Mouse (Mus musculus) bone marrow macrophage, adult 2 months (primary cell): ENCODE measurements around the gene Plcb2. TPM values are rescaled to one million over a fixed set of nuclear protein-coding genes. Genes with fewer than 3 reads are reported as not detected.
A peak's percentile ranks its signal among the peaks of the same experiment; 100 is the strongest.

Experiments
- H3K27ac ChIP-seq: 2 replicates; pipeline ENCODE4 v1.5.1; 2012; ENCODE audit warnings: low read depth, low read length; ENCODE audit not compliant: insufficient read depth
- H3K4me1 ChIP-seq: 2 replicates; pipeline ENCODE4 v1.6.1; 2012; ENCODE audit warnings: low read length; ENCODE audit not compliant: control insufficient read depth, insufficient read depth
- H3K4me3 ChIP-seq: 2 replicates; pipeline ENCODE4 v1.5.1; 2012; ENCODE audit warnings: mild to moderate bottlenecking, low read length, moderate library complexity; ENCODE audit not compliant: insufficient read depth
- CTCF ChIP-seq: IDR thresholded peaks from 2 replicates; pipeline ENCODE4 v1.5.1; 2012; ENCODE audit warnings: low read depth, mild to moderate bottlenecking, low read length, moderate library complexity
- POLR2A ChIP-seq: IDR thresholded peaks from 2 replicates; pipeline ENCODE4 v1.6.1; 2012; ENCODE audit warnings: mild to moderate bottlenecking, low read depth, low read length, borderline replicate concordance
- polyA plus RNA-seq: library from polyadenylated mRNA; stranded (reverse); fragments of >200 nt; gene quantifications from 2 replicates; pipeline ENCODE4 v1.2.4, GENCODE M21; 2012; ENCODE audit not compliant: missing spikeins, insufficient read depth, insufficient read length

Plcb2 gene
- polyA plus RNA-seq, 1 experiment: 53.8 TPM

GRCm38 (mm10) chr2:118751896-118752791, 23.9 kb upstream of the Plcb2 start:
- no peak overlapping the region for H3K4me3 ChIP-seq
- no peak overlapping the region for H3K27ac ChIP-seq
- H3K4me1 ChIP-seq: peaks cover 2% of the 10 kb centered on the region; the same call in 1 of the 2 replicates
- TF ChIP-seq CTCF (no peak), POLR2A (no peak)

DNA sequence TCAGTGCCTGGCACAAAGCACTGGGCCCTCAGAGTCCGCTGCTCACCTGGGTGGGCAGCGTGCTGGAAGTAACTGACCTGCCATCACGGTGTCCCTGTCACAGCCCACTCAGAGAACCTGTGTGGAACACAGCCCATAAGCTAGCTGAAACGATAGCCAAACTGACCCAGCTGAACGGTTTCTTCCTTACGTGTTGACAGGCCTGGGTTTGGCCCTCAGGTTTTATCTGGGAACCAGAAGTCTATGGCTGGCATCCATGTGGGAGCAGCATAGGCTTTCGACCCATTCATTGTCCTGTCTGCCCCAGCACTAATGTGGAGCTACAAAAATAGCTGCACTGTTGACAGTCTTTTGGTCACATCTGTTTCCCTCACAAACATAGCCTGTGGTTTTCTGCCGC, 22.2 kb upstream of the Plcb2 start:
- no peak overlapping the region for H3K4me3 ChIP-seq
- peaks cover 2% of the 10 kb centered on the region; the same call in 1 of the 2 replicates for H3K4me1 ChIP-seq
- no peak overlapping the region for H3K27ac ChIP-seq
- no peak for TF ChIP-seq POLR2A
- TF ChIP-seq CTCF: no peak

DNA sequence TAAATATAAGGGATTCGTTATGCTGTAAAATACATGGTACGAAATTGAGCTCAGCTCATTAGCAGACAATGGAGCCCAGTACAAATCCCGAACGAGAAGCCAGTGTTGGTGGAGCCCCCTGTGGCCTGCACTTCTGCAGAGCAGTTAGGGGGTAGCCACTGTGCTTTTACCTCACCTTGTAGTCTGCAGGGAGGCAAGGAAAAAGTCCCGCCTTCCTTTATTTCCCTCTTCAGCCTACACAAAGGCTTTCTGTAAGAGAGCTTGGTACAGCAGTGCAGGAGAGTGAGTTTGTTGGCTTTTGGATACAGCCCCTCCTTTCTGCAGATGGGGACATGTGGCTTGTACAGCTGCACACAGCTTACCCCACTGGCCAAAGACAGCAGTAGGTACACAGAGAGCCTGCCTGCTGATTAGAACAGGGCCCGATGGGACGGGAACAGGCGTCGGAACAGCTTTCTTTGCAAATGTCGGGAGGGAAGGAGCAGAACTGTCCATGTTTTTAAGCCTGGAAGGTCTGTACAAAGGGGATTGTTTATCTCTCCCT, 21.2 kb upstream of the Plcb2 start:
- Histone ChIP-seq H3K4me1 (peaks cover 10% of the 10 kb centered on the region), H3K4me3 (no peak overlapping the region), H3K27ac (no peak overlapping the region)
- TF ChIP-seq CTCF: no peak
- no peak for TF ChIP-seq POLR2A

DNA sequence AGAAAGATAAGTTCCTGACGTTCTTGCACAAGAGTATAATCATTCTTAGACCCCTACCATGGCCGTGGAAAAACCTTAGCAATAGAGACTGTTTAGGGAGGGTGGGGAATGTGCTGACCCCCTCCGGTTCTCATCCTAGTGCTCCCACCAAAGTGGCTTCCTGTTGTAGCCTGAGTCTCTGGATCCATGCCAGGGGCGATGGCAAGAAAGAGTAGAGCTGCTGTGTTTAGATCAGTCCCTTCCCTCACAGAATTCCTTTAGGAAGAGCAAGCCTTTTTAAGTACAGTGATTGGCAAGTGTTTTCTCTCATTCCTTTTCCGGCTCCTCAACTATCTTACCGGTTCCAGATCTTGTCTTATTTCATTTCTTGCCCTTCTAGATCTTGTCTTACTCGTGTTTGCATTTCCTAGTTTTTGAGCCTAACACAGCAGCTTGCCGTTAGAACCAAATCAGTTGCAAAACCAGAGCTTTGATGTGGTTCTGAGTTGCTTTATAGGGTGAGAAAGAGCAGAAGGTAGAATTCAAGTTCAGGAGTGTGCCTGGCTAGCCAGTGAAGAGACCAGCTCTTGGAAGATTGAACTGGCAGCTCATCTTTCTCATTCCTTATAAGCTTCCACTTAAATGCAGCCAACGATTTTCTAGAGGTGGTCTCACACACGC, 19.2 kb upstream of the Plcb2 start:
- peaks cover 22% of the 10 kb centered on the region for H3K4me1 ChIP-seq
- TF ChIP-seq POLR2A (no peak), CTCF (no peak)
- H3K4me3 ChIP-seq: no peak overlapping the region
- no peak overlapping the region for H3K27ac ChIP-seq

GRCm38 (mm10) chr2:118745915-118746901, 18.0 kb upstream of the Plcb2 start:
- Histone ChIP-seq H3K27ac (no peak overlapping the region), H3K4me1 (peaks cover 23% of the 10 kb centered on the region), H3K4me3 (peak overlapping the region; percentile 95)
- TF ChIP-seq POLR2A: no peak
- TF ChIP-seq CTCF: no peak

- Histone ChIP-seq H3K4me3 (peak within 1 kb of the TSS; percentile 95), H3K27ac (no peak within 1 kb of the TSS), H3K4me1 (peaks cover 23% of the 10 kb centered on the region)
- TF ChIP-seq POLR2A: no peak
- no peak for TF ChIP-seq CTCF
These were observed 17.1 kb upstream of the Plcb2 start, which contains the start of gene Inafm2 for GRCm38 (mm10) chr2:118745232-118745884. Gene Inafm2 (plus strand): TSS chr2:118745758.

GRCm38 (mm10) chr2:118744621-118745020, 16.4 kb upstream of the Plcb2 start:
- Histone ChIP-seq H3K4me3 (peak overlapping the region; percentile 95), H3K4me1 (peaks cover 23% of the 10 kb centered on the region), H3K27ac (no peak overlapping the region)
- TF ChIP-seq POLR2A (no peak), CTCF (no peak)

- Histone ChIP-seq H3K4me3 (no peak overlapping the region), H3K27ac (no peak overlapping the region), H3K4me1 (peaks cover 23% of the 10 kb centered on the region)
- TF ChIP-seq CTCF (peak; percentile 37), POLR2A (no peak)
These were observed 15.2 kb upstream of the Plcb2 start for GRCm38 (mm10) chr2:118743261-118743943.
